Mouse (Mus musculus) ZHBTc4 (cell line): ENCODE results near the gene Muc13.
A peak's percentile ranks its signal among the peaks of the same experiment; 100 is the strongest.

Experiments used
- DNase-seq: peaks from one replicate; pipeline ENCODE4 v3.0.0-alpha.2; 2011; ENCODE audit warnings: low read depth, low spot score

The Muc13 gene

GRCm38 (mm10) chr16:33793846-33794791 is at the start of gene Muc13:
Gene Muc13 (plus strand): TSS chr16:33794037.
- no peak for DNase-seq

DNA sequence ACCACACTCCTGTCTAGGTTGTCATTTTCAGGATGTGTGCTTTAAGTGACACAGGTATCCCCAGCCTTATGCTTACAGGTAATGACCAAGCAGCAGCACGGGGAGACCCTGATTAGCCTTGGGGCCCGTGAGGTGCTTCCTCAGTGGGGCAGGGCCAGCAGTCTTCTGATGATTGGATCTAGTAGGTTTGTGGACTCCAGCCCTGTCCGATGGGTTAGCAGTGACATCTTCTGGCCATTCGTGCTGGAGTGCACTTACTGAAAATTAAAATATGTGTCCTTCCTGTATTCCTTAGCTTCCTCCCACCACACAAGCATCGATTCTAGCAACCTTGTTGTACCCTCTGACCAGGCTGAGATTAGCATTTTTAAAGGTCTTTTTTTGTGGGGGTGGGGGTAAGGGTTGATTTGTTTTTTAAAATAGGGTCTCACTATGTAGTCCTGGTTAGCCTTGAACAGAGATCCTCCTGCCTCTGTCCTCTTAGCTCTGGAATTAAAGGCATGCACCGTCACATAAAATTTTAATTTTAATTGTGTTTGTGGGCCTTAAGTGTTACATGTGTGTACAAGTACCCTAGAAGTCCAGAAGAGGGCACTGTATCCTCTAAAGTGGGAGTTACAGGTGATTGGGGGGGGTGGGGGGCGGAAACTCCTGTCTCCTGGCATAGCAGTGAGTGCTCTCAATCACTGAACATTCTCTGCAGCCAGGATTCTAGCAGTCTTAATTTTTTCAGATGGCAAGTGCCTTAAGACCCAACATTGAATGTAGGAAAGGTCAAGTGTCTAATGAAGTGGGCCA is 49.0 kb upstream of the Muc13 start:
- peak; percentile 78 for DNase-seq

DNA sequence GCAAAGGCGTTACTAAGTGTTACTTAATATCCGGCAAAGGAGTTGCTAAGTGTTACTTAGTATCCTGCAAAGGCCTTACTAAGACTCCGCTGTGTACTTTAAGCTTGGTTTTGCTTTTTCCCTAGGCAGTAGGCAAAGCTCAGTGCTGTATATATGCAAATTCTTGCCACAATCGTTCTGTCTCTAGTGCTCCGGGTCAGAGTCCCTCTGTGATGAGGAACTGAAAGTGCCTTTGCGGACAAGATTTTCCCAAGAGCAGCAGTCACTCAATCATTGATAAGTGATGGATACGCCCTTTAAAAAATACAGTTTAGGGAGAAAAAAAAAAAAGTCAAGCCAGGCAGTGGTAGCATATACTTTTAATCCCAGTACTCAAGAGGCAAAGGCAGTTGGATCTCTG is 48.4 kb upstream of the Muc13 start:
- no peak for DNase-seq

DNA sequence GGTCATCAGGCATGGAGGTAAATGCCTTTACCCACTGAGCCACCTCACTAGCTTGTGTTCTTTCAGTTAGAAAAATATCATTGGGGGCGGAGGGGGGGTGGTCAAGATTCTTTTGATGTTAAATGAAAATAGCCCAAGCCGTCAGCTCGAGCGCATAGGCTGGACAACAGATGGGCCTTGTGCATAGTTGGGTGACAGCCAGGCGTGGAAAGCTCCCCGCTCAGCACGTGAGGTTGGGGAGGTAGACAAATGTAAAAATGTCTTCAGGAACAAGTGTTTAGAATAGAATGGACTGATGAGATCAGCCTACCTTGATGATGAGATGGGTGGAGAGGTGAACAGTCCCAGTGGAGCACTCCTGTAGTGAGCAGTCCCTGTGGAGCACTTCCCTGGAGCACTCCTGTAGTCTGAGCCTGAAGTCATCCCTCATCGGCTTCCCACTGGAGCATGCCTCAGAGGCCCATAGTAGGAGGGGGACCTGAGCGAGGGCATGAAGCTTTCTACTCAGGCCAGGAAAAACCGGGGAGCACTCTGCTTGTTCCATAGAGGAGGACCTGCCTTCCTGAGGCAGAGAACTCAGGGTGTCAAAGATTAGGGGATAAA is 47.7 kb upstream of the Muc13 start:
- no peak for DNase-seq

GRCm38 (mm10) chr16:33747346-33747954 is 46.4 kb upstream of the Muc13 start:
- no peak for DNase-seq

GRCm38 (mm10) chr16:33747994-33748393 is 45.8 kb upstream of the Muc13 start:
- no peak for DNase-seq

DNA sequence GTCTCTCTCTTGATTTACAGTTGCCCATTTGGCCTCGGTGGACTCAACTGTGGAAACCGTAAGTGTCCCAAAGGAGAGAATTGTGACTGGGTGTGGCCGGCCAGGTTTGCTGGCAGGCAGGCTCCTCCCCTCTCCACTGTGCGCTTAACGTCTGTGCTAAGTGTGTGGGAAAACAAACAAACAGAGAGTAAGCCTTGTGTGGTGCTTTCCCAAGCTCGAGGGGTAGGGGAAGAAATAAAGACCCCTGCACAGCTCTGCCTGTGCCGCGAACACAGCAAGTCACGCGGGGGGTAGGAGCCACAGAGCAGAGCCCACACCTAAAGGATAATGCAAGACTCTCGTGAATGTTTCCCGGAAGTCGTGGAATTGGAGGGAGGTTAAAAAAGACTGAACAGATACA is 42.7 kb upstream of the Muc13 start:
- peak; percentile 59 for DNase-seq

- DNase-seq, result peak; percentile 43
Measured at GRCm38 (mm10) chr16:33751590-33751989, 42.2 kb upstream of the Muc13 start.

DNA sequence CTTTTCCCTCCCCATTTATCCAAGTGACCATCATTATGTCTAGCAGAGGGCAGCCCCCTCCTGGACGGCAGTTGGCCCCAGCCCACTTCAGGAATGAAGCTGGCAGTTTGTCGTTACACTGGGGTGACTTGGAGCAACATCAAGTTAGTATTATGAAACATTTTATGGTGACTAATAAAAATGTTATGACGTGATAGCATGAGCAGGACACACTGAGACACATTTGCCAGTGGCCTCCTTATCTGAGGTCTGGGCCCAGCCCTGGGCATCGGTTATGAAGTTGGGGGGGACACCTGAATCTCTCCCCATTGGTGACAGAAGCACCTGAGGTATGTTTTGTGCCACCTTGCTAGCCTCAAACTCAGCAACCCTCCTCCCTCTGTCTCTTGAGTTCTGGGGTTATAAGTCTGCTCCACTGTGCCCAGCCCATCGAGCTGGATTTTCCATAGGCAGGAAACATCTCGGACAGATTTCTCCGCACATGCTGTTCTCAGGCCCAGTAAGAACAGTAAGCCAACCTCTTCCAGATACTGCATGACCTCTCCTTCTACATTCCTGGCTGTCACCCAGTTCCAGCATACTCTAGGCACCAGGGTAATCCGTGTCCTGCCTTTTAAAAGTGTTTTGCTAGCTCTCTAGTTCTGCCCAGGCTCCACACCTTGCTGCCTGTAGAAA is 40.8 kb upstream of the Muc13 start:
- DNase-seq, result no peak

DNA sequence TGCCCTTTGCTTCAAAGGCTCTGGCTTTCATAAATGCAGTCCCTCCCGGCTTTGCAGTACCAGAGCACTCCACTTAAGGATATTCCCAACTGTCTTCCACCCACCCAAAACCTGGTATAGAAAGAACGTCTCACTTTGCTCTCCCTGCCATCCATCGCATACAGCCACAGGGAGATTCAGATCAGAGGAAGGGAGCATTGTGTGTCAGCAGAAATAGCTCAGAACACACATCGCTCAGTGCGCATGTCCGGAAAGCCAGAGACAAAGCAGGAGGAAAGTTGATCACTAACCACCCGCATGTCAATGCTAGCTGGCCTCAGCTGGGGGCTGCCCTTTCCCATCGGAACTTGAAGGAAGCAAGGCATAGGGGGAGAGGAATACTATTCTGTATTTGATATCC is 38.5 kb upstream of the Muc13 start:
- peak; percentile 54 for DNase-seq

- peak; percentile 26 for DNase-seq
Measured at GRCm38 (mm10) chr16:33755961-33756360, 37.9 kb upstream of the Muc13 start.

DNA sequence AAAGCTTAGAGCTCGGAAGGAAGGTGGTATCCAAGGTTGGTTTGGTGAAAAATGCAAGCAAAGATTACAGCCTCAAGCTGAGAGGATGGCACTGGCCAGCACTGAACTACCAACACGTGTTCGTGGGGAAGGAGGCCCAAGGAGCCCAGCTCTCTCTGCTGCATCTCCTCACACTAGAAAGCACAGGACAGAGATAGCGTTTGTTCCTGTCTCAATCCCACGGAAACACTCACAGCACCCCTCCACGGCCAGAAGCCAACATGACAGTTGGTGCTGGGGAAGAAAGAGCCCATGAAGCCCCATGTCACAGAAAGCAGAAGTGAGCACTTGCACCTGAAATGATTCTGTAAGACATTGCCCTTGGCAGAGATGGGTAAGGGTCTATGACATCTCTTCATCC is 37.4 kb upstream of the Muc13 start:
- peak; percentile 28 for DNase-seq

- DNase-seq, result no peak
Measured at GRCm38 (mm10) chr16:33759207-33759606, 34.6 kb upstream of the Muc13 start.

GRCm38 (mm10) chr16:33760542-33760941 is 33.3 kb upstream of the Muc13 start:
- peak; percentile 52 for DNase-seq

GRCm38 (mm10) chr16:33760996-33761395 is 32.8 kb upstream of the Muc13 start:
- peak; percentile 72 for DNase-seq

DNA sequence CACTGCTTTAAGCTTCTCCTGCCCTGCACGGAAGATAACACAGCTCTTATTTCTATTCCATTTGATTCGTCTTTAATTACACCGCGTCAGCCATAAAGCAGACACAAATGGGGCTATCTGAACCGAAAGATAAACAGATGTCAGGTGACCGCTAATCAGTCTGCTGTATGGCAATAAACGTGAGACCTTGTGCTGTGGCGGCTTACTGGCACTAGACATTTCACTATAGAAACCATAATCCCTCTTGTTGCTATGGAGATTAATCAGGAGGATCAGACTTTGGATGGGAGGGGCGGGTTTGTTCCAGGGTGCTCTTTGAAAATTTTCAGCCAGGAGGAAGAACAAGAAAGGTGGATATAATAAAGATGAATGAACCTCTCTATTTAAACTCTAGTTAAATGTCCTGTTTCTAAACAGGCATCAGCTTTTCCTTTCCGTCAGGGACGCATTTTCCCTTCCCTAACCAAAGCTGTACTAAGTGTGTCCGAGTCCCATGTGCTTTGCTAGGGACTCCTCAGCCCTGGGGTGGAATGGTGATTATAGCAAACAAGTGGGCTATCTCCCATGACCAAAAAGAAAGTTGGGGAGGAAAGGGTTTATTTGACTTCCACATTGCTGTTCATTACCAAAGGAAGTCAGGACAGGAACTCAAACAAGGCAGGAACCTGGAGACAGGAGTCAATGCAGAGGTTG is 29.2 kb upstream of the Muc13 start:
- DNase-seq, result no peak

DNA sequence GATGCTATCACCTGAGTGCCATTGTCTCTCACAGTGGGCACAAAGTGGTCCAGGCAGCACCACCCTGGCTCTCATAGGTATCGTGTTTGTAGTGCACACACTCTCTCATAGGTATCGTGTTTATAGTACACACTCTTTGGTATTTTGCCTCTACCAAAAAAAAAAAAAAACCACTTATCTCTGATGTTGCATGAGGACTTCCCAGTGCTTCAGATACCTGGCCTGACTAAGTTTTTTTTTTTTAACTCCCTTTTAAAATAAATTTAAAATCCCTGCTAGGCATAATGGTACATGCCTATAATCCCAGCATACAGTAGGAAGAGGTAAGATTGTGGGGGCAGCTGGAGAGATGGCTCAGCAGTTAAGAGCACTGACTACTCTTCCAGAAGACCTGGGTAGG is 28.4 kb upstream of the Muc13 start:
- DNase-seq, result no peak

GRCm38 (mm10) chr16:33766309-33766708 is 27.5 kb upstream of the Muc13 start:
- DNase-seq, result peak; percentile 40

DNA sequence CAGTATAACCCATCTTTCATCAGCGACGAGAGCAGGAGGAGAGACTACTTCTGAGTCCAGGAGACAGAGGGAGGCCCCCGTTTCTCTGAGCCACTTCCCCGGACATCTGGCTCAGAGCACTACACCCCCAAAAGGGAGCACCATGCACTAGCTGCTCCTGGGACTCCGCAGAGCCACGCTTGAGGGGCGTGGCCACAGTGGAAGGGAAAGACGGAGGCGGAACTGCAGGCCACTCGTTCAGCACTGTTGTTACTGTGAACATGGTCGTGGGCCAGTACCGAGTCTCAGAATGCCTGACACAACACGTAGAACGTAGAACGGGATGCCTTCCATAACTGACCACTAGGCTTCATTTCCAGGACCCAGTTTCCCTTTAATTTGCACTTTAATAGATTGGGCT is 27.1 kb upstream of the Muc13 start:
- peak; percentile 83 for DNase-seq

DNA sequence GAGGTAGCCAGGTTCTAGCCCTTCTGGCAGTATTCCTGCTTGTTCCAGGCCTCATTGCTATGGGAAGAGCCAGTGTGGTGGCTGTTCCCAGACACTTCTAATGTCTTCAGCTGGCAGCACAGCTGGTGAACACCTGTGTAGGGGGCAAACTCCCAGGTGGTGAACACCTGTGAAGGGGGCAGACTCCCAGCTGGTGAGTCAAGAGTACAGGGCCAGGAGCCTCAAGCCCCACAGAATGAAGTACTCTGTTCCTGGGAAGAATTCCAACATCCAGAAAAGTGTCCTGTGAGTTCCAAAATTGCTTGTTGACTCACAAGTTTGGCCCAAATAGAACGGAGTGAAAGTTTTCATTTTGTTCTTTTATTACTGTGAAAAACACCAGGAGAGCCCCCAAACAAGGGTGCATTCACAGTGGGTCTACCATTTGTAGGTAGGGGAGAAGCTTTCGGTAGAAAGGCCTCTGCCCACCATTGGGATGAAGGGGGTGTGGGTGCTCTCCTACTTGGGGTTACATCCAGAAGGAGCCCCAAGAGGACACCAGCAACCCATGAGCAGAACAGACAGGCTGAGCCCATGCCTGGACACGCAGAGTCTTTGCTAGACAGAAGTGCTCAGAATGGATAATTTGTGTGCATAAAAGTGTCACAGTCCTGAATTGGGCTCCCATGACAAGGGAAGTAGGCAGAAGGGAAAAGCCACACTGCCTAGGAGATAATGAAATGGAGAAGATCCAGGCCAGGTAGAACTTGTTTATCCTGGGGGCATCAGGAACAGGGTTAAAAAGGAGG is 25.2 kb upstream of the Muc13 start:
- DNase-seq, result no peak
